Mouse (Mus musculus): Measurements from ENCODE around the gene Auts2. TPM values are rescaled to one million over a fixed set of nuclear protein-coding genes. Genes with fewer than 3 reads are reported as not detected.

Gene Auts2
- polyA plus RNA-seq, 1 experiment from 2014 or later, result 70.3 TPM

- no peak overlapping the region for H3K9ac ChIP-seq (ENCODE audit: low read depth, low read length)
- no peaks in the 10 kb centered on the region for H3K27me3 ChIP-seq (ENCODE audit: control insufficient read depth, insufficient read depth, low read length)
- H3K4me2 ChIP-seq (replicated peaks; ENCODE audit: low read depth, low read length), result no peak overlapping the region
- H3K27ac ChIP-seq (ENCODE audit: low read depth, low read length), result no peak overlapping the region
- WGBS, result 74% methylated on average over 7 of the region's 7 CpGs
- ATAC-seq (ENCODE audit: low FRiP score) (no peak), DNase-seq (ENCODE audit: low spot score) (no peak)
- H3K4me1 ChIP-seq (replicated peaks; ENCODE audit: control insufficient read depth, insufficient read depth, low read length), result no peaks in the 10 kb centered on the region
- H3K36me3 ChIP-seq (ENCODE audit: control insufficient read depth, insufficient read depth, low read length), result no peaks in the 10 kb centered on the region
- H3K4me3 ChIP-seq (ENCODE audit: low read depth, low read length), result no peak overlapping the region
- no peaks in the 10 kb centered on the region for H3K9me3 ChIP-seq (ENCODE audit: control insufficient read depth, low read length)
Observed at GRCm38 (mm10) chr5:131431896-131432295, 1111.2 kb downstream of the Auts2 start.

- H3K9me3 ChIP-seq (ENCODE audit: control insufficient read depth, low read length), result no peaks in the 10 kb centered on the region
- no peak overlapping the region for H3K4me2 ChIP-seq (replicated peaks; ENCODE audit: low read depth, low read length)
- H3K4me1 ChIP-seq (replicated peaks; ENCODE audit: control insufficient read depth, insufficient read depth, low read length), result no peaks in the 10 kb centered on the region
- DNase-seq (ENCODE audit: low spot score) (peak; percentile 79), ATAC-seq (ENCODE audit: low FRiP score) (peak; percentile 30; the same call in 1 of the 2 replicates)
- no peak overlapping the region for H3K4me3 ChIP-seq (ENCODE audit: low read depth, low read length)
- no peak overlapping the region for H3K27ac ChIP-seq (ENCODE audit: low read depth, low read length)
- WGBS, result 24% methylated on average over 8 of the region's 8 CpGs
- no peaks in the 10 kb centered on the region for H3K36me3 ChIP-seq (ENCODE audit: control insufficient read depth, insufficient read depth, low read length)
- no peaks in the 10 kb centered on the region for H3K27me3 ChIP-seq (ENCODE audit: control insufficient read depth, insufficient read depth, low read length)
- H3K9ac ChIP-seq (ENCODE audit: low read depth, low read length), result no peak overlapping the region
Observed at GRCm38 (mm10) chr5:131430109-131430508, 1113.0 kb downstream of the Auts2 start.

GRCm38 (mm10) chr5:131429563-131429962 lies 1113.6 kb downstream of the Auts2 start:
- Histone ChIP-seq H3K4me2 (replicated peaks; ENCODE audit: low read depth, low read length) (no peak overlapping the region), H3K4me3 (ENCODE audit: low read depth, low read length) (no peak overlapping the region), H3K4me1 (replicated peaks; ENCODE audit: control insufficient read depth, insufficient read depth, low read length) (no peaks in the 10 kb centered on the region), H3K27ac (ENCODE audit: low read depth, low read length) (no peak overlapping the region), H3K27me3 (ENCODE audit: control insufficient read depth, insufficient read depth, low read length) (no peaks in the 10 kb centered on the region), H3K36me3 (ENCODE audit: control insufficient read depth, insufficient read depth, low read length) (no peaks in the 10 kb centered on the region), H3K9me3 (ENCODE audit: control insufficient read depth, low read length) (no peaks in the 10 kb centered on the region), H3K9ac (ENCODE audit: low read depth, low read length) (no peak overlapping the region)
- WGBS, result 55% methylated on average over 6 of the region's 6 CpGs
- DNase-seq (ENCODE audit: low spot score), result peak; percentile 25
- no peak for ATAC-seq (ENCODE audit: low FRiP score)

- no peak for ATAC-seq (ENCODE audit: low FRiP score)
- DNase-seq (ENCODE audit: low spot score), result peak; percentile 90
Observed at GRCm38 (mm10) chr5:131427734-131428413, 1115.3 kb downstream of the Auts2 start.

GRCm38 (mm10) chr5:131422737-131423136 lies 1120.4 kb downstream of the Auts2 start:
- ATAC-seq (ENCODE audit: low FRiP score) (no peak), DNase-seq (ENCODE audit: low spot score) (no peak)
- no peaks in the 10 kb centered on the region for H3K36me3 ChIP-seq (ENCODE audit: control insufficient read depth, insufficient read depth, low read length)
- H3K4me2 ChIP-seq (replicated peaks; ENCODE audit: low read depth, low read length), result no peak overlapping the region
- H3K27me3 ChIP-seq (ENCODE audit: control insufficient read depth, insufficient read depth, low read length), result no peaks in the 10 kb centered on the region
- 77% methylated on average over 3 of the region's 3 CpGs for WGBS
- no peak overlapping the region for H3K27ac ChIP-seq (ENCODE audit: low read depth, low read length)
- H3K4me3 ChIP-seq (ENCODE audit: low read depth, low read length), result no peak overlapping the region
- no peaks in the 10 kb centered on the region for H3K9me3 ChIP-seq (ENCODE audit: control insufficient read depth, low read length)
- no peaks in the 10 kb centered on the region for H3K4me1 ChIP-seq (replicated peaks; ENCODE audit: control insufficient read depth, insufficient read depth, low read length)
- H3K9ac ChIP-seq (ENCODE audit: low read depth, low read length), result no peak overlapping the region

More at GRCm38 (mm10) chr5:131427734-131428413, 1115.3 kb downstream of the Auts2 start:
- no peaks in the 10 kb centered on the region for H3K27me3 ChIP-seq (ENCODE audit: control insufficient read depth, insufficient read depth, low read length)
- no peaks in the 10 kb centered on the region for H3K9me3 ChIP-seq (ENCODE audit: control insufficient read depth, low read length)
- no peaks in the 10 kb centered on the region for H3K36me3 ChIP-seq (ENCODE audit: control insufficient read depth, insufficient read depth, low read length)
- H3K27ac ChIP-seq (ENCODE audit: low read depth, low read length), result no peak overlapping the region
- H3K4me3 ChIP-seq (ENCODE audit: low read depth, low read length), result no peak overlapping the region
- H3K4me2 ChIP-seq (replicated peaks; ENCODE audit: low read depth, low read length), result no peak overlapping the region
- no peaks in the 10 kb centered on the region for H3K4me1 ChIP-seq (replicated peaks; ENCODE audit: control insufficient read depth, insufficient read depth, low read length)
- WGBS, result 36% methylated on average over 11 of the region's 11 CpGs
- no peak overlapping the region for H3K9ac ChIP-seq (ENCODE audit: low read depth, low read length)

GRCm38 (mm10) chr5:131420406-131420805 lies 1122.7 kb downstream of the Auts2 start:
- Histone ChIP-seq H3K36me3 (ENCODE audit: control insufficient read depth, insufficient read depth, low read length) (no peaks in the 10 kb centered on the region), H3K27me3 (ENCODE audit: control insufficient read depth, insufficient read depth, low read length) (no peaks in the 10 kb centered on the region), H3K4me1 (replicated peaks; ENCODE audit: control insufficient read depth, insufficient read depth, low read length) (no peaks in the 10 kb centered on the region), H3K9me3 (ENCODE audit: control insufficient read depth, low read length) (no peaks in the 10 kb centered on the region), H3K4me3 (ENCODE audit: low read depth, low read length) (no peak overlapping the region), H3K9ac (ENCODE audit: low read depth, low read length) (no peak overlapping the region), H3K27ac (ENCODE audit: low read depth, low read length) (no peak overlapping the region), H3K4me2 (replicated peaks; ENCODE audit: low read depth, low read length) (no peak overlapping the region)
- ATAC-seq (ENCODE audit: low FRiP score), result no peak
- no peak for DNase-seq (ENCODE audit: low spot score)
- 79% methylated on average over 2 of the region's 2 CpGs for WGBS

GRCm38 (mm10) chr5:131415902-131416545 lies 1127.1 kb downstream of the Auts2 start:
- Histone ChIP-seq H3K27me3 (ENCODE audit: control insufficient read depth, insufficient read depth, low read length) (no peaks in the 10 kb centered on the region), H3K36me3 (ENCODE audit: control insufficient read depth, insufficient read depth, low read length) (no peaks in the 10 kb centered on the region), H3K4me1 (replicated peaks; ENCODE audit: control insufficient read depth, insufficient read depth, low read length) (no peaks in the 10 kb centered on the region), H3K27ac (ENCODE audit: low read depth, low read length) (no peak overlapping the region), H3K4me2 (replicated peaks; ENCODE audit: low read depth, low read length) (no peak overlapping the region), H3K9me3 (ENCODE audit: control insufficient read depth, low read length) (no peaks in the 10 kb centered on the region), H3K4me3 (ENCODE audit: low read depth, low read length) (no peak overlapping the region), H3K9ac (ENCODE audit: low read depth, low read length) (no peak overlapping the region)
- ATAC-seq (ENCODE audit: low FRiP score) (no peak), DNase-seq (ENCODE audit: low spot score) (no peak)
- WGBS, result 73% methylated on average over 1 of the region's 1 CpGs

- no peak for DNase-seq (ENCODE audit: low spot score)
Observed at GRCm38 (mm10) chr5:131398250-131398649, 1144.9 kb downstream of the Auts2 start.

GRCm38 (mm10) chr5:131395756-131396155 lies 1147.4 kb downstream of the Auts2 start:
- WGBS, result 85% methylated on average over 8 of the region's 8 CpGs
- Histone ChIP-seq H3K9ac (ENCODE audit: low read depth, low read length) (no peak overlapping the region), H3K27me3 (ENCODE audit: control insufficient read depth, insufficient read depth, low read length) (no peaks in the 10 kb centered on the region), H3K27ac (ENCODE audit: low read depth, low read length) (no peak overlapping the region), H3K9me3 (ENCODE audit: control insufficient read depth, low read length) (no peaks in the 10 kb centered on the region), H3K4me3 (ENCODE audit: low read depth, low read length) (no peak overlapping the region), H3K4me1 (replicated peaks; ENCODE audit: control insufficient read depth, insufficient read depth, low read length) (no peaks in the 10 kb centered on the region), H3K4me2 (replicated peaks; ENCODE audit: low read depth, low read length) (no peak overlapping the region), H3K36me3 (ENCODE audit: control insufficient read depth, insufficient read depth, low read length) (no peaks in the 10 kb centered on the region)
- no peak for ATAC-seq (ENCODE audit: low FRiP score)
- no peak for DNase-seq (ENCODE audit: low spot score)

More at GRCm38 (mm10) chr5:131398250-131398649, 1144.9 kb downstream of the Auts2 start:
- WGBS, result 87% methylated on average over 3 of the region's 3 CpGs
- Histone ChIP-seq H3K4me3 (ENCODE audit: low read depth, low read length) (no peak overlapping the region), H3K4me2 (replicated peaks; ENCODE audit: low read depth, low read length) (no peak overlapping the region), H3K4me1 (replicated peaks; ENCODE audit: control insufficient read depth, insufficient read depth, low read length) (no peaks in the 10 kb centered on the region), H3K9ac (ENCODE audit: low read depth, low read length) (no peak overlapping the region), H3K27me3 (ENCODE audit: control insufficient read depth, insufficient read depth, low read length) (no peaks in the 10 kb centered on the region), H3K27ac (ENCODE audit: low read depth, low read length) (no peak overlapping the region), H3K9me3 (ENCODE audit: control insufficient read depth, low read length) (no peaks in the 10 kb centered on the region), H3K36me3 (ENCODE audit: control insufficient read depth, insufficient read depth, low read length) (no peaks in the 10 kb centered on the region)
- no peak for ATAC-seq (ENCODE audit: low FRiP score)

Data from hindbrain, embryonic 11.5 days (tissue).